Mouse (Mus musculus): ENCODE measurements around the gene Brd7.

DNA sequence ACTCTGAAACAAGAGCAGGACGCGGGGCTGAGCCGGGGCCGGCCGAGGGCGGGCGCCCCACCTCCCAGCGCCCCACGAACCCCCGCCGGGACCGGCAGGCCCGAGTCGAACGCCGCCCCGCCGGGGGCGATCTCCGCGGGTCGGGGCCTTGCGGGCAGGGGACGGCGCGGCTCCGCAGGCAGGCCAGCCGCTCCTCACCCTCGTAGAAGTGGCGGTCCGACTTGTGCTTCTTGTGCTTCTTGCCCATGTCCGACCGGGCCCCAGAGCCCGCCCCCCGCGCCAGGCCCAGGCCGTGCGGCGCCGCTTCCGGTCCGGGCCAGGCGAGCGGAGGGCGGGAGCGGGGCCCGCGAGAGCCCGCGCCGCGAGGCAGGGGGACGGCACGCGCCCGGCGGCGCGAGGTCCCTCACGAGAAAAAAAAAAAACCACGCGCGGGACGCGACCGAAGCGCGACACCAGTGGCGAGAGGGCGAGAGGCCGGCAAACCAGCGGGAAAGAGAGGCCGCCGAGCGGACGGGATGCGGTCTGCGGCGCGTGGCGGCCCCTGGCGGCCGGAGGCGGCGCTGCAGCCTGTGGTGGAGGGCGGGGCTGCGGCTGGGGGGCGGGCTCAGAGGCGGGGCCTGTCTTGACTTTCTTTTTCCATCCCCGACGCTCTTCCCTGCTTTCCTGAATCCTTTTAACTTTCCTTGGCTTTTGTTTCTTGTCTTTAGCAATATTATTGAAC, at the start of gene Brd7:
- TF ChIP-seq CTCF (IDR thresholded peaks at IDR 0.05; ENCODE audit: control insufficient read depth, insufficient read depth, insufficient replicate concordance, low read depth, low read length) (peak; percentile 88), POLR2A (IDR thresholded peaks at IDR 0.05; ENCODE audit: control insufficient read depth, low read depth, low read length) (peak; percentile 51; the same call in 1 of the 2 replicates)
